Mouse (Mus musculus): ENCODE data around the gene Tor1aip1. TPM values are rescaled to one million over a fixed set of nuclear protein-coding genes. Genes with fewer than 3 reads are reported as not detected.

The Tor1aip1 gene
- total RNA-seq (2018; cell fraction: chromatin; rRNA removed) = 100 to 1,000 TPM; 182 to 728 (median 386) TPM
- total RNA-seq (2018; cell fraction: cytosol; rRNA removed) = 100 to 1,000 TPM; 150 to 301 (median 218) TPM
- total RNA-seq (2018; cell fraction: nucleus; rRNA removed) = 100 to 1,000 TPM; 175 to 525 (median 344) TPM
- 138 to 155 TPM (median 152 TPM) in 3 replicates for polyA plus RNA-seq (2018)

DNA sequence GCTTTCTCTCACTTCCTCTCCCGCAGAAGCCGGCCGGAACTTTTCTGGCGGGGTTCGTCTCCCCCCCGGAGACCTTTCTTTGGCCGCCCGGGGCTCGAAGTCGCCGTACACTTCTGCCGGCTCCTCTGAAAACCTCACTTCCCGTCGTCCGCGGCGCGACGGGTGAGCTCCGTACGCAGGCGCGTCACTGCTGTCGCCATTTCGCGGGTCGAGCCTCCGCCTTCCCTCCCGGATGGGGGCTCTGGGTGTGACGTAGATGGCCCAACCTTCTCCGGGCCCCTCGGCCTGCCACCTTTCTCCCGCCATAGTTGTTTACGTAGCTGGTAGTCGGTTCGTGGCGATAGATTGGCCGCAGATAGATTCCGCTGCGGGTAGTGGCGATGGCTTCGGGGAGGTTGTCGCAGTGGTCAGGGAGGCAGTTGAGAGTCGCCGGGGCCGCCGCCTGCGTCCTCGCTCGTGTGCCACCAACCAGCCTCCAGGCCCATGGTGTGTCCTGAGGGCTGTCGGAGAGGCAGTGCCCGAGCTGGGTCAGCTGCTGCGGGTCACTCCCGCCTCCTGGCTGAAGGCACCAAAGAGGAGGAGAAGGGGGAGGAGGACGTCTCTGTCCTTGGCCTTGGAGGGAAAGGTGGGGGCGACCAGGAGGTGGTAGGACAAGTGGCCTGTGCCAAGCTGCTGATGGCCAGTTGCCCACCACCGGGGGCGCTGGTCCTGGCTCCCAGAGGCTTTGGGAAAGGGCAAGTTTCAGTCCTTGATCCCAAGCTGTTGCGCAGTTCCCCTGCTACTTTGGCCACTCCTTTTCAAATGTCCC lies at the start of gene Tor1aip1:
Gene Tor1aip1, minus strand, starts transcription at position 551 of the 808 bp plus-strand sequence.
- WGBS (ENCODE audit: missing documents) = under 1% methylated on average over 59 of the region's 59 CpGs
- peaks cover 27% of the 10 kb centered on the region for H3K36me3 ChIP-seq (ENCODE audit: inconsistent target)

DNA sequence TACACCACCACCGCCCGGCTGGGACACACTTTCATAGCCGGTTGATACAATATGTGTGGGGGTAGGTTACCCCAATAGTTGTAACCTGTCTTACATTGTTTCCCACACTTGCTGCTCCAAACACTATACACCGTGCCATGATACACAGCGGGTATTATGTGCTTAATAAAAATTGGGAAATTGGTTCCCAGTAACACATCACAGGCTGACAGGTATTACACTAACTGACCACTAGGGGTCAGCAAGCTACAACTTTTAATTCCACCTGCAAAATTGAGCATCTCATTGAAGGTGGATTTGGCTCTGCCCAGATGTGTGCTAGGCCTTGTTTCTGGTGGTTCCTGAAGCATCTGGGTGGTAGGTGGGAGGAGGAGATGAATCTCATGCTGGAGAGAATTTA lies 49.5 kb upstream of the Tor1aip1 start:
- H3K4me3 ChIP-seq (ENCODE audit: inconsistent target) = no peak overlapping the region
- WGBS (ENCODE audit: missing documents) = 59% methylated on average over 5 of the region's 5 CpGs
- no peaks in the 10 kb centered on the region for H3K79me2 ChIP-seq (ENCODE audit: inconsistent target)

More for the DNA sequence above, at the start of gene Tor1aip1:
- Histone ChIP-seq H3K4me3 (ENCODE audit: inconsistent target) (peak within 1 kb of the TSS; percentile 72), H3K27ac (peak within 1 kb of the TSS; percentile 97), H3K79me2 (ENCODE audit: inconsistent target) (peaks cover 76% of the 10 kb centered on the region)

DNA sequence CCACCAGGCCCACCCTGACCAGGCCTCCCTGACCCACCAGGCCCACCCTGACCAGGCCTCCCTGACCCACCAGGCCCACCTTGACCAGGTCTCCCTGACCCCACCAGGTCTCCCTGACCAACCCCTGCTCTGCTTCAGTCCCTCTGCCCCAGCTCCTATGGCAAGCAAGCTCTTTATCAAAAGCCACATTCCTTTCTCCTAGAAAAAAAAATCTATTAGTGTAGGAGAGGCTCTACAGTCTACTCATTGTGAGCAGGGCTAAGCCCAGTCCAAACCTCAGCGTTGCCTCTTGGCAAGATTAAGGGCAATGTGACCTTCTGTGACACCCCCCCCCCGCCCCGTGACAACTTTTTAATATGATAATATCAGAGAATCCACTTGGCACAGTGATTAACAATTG lies 48.3 kb upstream of the Tor1aip1 start:
- Histone ChIP-seq H3K36me3 (ENCODE audit: inconsistent target) (no peaks in the 10 kb centered on the region), H3K79me2 (ENCODE audit: inconsistent target) (no peaks in the 10 kb centered on the region), H3K4me3 (ENCODE audit: inconsistent target) (no peak overlapping the region), H3K27ac (no peak overlapping the region)
- WGBS (ENCODE audit: missing documents) = 100% methylated on average over 1 of the region's 3 CpGs

More for the DNA sequence above, 49.5 kb upstream of the Tor1aip1 start:
- H3K27ac ChIP-seq = no peak overlapping the region
- H3K36me3 ChIP-seq (ENCODE audit: inconsistent target) = no peaks in the 10 kb centered on the region

DNA sequence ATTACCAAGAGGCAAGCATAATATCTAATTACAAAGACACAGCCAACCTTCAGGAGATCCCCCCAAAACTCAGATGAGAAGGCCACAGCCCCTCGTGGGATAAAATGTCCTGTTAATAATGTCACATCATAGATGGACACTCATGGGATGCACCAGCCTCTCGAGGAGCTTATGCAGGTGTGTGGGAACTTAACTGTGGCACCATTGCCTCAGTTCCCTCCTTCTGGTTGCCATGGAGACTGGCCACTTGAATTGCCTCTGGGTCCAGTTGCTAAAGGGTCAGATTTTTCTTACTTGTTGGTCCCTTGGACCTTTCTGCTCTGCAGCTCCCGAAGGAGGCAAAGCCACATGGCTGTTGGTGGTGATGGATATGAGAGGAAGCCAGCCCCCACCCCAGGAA lies 41.4 kb upstream of the Tor1aip1 start:
- Histone ChIP-seq H3K4me3 (ENCODE audit: inconsistent target) (no peak overlapping the region), H3K27ac (no peak overlapping the region), H3K79me2 (ENCODE audit: inconsistent target) (no peaks in the 10 kb centered on the region), H3K36me3 (ENCODE audit: inconsistent target) (no peaks in the 10 kb centered on the region)
- WGBS (ENCODE audit: missing documents) = 61% methylated on average over 3 of the region's 3 CpGs

DNA sequence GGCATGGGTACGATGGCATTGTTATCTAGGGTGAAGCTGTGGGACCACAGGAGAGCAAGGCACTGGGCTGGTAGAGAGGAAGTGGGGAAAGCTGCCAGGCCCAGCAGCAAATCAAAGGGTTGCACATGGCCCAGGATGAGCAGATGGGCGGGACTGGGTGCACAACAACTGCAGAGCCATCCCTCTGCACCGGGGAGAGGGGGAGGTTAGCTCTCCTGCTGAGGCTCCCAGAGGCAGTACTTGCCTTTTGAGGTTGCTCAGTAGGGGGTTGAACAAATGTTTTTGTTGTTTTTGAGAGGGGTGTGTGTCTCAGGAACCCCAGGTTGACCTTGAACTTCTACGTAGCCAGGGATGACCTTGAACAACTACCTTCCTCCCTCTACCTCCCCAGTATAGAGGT lies 40.2 kb upstream of the Tor1aip1 start:
- Histone ChIP-seq H3K4me3 (ENCODE audit: inconsistent target) (no peak overlapping the region), H3K36me3 (ENCODE audit: inconsistent target) (no peaks in the 10 kb centered on the region), H3K79me2 (ENCODE audit: inconsistent target) (no peaks in the 10 kb centered on the region), H3K27ac (no peak overlapping the region)
- 38% methylated on average over 4 of the region's 4 CpGs for WGBS (ENCODE audit: missing documents)

DNA sequence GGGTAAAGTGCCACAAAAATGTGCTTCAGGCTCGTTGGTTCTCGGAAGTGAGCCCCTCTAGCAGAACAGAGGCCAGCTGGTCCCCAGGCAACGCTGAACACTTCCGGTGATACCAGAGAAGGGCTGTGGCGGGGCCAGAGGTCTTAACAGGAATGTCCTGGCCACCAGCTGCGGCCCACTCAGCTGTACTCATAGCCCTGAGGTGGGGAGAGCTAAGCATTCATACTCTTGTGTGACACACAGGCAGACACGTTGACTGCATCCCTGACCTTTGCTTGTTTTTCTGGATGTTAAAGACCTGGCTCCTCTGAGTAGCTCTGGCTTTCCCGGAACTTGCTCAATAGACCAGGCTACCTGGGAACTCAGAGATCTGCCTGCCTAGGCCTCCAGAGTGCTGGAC lies 38.3 kb upstream of the Tor1aip1 start:
- 79% methylated on average over 8 of the region's 8 CpGs for WGBS (ENCODE audit: missing documents)
- Histone ChIP-seq H3K27ac (no peak overlapping the region), H3K79me2 (ENCODE audit: inconsistent target) (no peaks in the 10 kb centered on the region), H3K36me3 (ENCODE audit: inconsistent target) (no peaks in the 10 kb centered on the region), H3K4me3 (ENCODE audit: inconsistent target) (no peak overlapping the region)

DNA sequence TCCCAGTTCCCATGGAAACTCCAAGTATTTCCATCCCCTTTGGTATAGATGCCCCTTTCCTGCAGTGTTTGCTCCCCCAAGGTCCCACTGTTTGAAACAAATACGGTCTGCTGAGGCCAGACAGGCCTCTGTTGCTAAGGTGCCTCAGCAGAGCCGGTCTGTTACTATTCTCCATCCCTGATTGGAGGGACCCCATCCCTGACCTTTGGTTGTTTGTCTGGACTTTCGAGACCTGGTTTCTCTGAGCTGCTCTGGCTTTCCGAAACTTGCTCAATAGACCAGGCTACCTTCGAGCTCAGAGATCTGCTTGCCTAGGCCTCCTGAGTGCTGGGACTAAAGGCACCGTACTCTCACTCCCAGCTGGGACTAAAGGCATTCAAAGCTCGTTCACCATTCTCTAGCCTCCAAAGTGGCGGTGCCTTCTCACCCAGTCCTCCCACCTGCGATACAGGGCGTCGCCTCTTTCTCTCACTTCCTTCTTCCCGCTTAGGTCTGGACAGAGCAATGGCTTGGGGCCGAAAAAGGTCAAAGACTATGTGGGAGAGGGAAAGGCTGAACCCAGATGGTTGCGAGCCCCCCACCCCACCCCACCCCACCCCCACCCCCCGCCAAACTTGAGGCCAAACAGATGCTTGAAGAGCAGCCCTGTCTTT lies 37.0 kb upstream of the Tor1aip1 start:
- Histone ChIP-seq H3K36me3 (ENCODE audit: inconsistent target) (no peaks in the 10 kb centered on the region; the same call in 1 of the 2 replicates), H3K79me2 (ENCODE audit: inconsistent target) (no peaks in the 10 kb centered on the region), H3K27ac (no peak overlapping the region), H3K4me3 (ENCODE audit: inconsistent target) (no peak overlapping the region)
- 86% methylated on average over 9 of the region's 15 CpGs for WGBS (ENCODE audit: missing documents)

DNA sequence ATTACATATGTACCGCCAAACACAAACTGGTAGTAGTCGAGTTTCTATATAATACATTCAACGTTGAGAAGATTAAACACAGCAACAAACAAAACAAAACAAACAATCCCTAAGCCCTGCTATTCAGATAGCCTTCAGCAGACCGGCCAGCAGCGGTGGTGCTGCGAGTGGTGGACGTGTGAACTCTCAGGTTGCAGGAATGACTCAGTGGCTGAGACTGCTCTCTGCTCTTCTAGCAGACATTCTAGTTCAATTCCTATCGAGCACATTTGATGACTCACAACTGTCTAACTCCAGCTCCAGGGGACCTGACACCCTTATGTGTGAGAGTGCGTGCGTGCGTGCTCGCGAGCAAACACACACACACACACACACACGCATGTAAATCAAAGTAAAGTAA lies 33.8 kb upstream of the Tor1aip1 start:
- Histone ChIP-seq H3K79me2 (ENCODE audit: inconsistent target) (no peaks in the 10 kb centered on the region), H3K4me3 (ENCODE audit: inconsistent target) (no peak overlapping the region), H3K36me3 (ENCODE audit: inconsistent target) (peaks cover 10% of the 10 kb centered on the region; the same call in 1 of the 2 replicates), H3K27ac (no peak overlapping the region)
- WGBS (ENCODE audit: missing documents) = 84% methylated on average over 13 of the region's 14 CpGs

DNA sequence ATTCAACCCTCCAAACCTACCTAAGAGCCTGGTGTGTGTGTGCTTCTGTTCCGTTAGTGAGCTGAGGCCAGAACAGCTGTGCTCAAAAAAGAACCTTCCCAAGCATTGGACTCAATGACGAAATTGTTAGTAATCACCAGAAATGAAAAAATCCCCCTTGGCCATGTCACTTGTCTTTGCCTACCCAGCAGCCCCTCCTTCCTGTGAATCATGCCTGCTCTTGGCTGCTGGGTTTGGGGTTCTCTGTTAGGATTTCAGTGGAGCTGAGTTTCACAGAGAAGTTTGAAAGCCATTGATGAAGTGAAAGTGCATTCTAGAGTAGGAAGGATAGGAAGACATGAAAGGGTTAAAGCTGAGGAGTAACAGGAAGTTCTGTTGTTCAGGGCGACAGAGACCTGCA lies 29.9 kb upstream of the Tor1aip1 start:
- Histone ChIP-seq H3K79me2 (ENCODE audit: inconsistent target) (peaks cover 10% of the 10 kb centered on the region; the same call in 1 of the 2 replicates), H3K27ac (peak overlapping the region; percentile 28; the same call in 1 of the 2 replicates), H3K4me3 (ENCODE audit: inconsistent target) (no peak overlapping the region), H3K36me3 (ENCODE audit: inconsistent target) (peaks cover 48% of the 10 kb centered on the region)
- 24% methylated on average over 3 of the region's 3 CpGs for WGBS (ENCODE audit: missing documents)

DNA sequence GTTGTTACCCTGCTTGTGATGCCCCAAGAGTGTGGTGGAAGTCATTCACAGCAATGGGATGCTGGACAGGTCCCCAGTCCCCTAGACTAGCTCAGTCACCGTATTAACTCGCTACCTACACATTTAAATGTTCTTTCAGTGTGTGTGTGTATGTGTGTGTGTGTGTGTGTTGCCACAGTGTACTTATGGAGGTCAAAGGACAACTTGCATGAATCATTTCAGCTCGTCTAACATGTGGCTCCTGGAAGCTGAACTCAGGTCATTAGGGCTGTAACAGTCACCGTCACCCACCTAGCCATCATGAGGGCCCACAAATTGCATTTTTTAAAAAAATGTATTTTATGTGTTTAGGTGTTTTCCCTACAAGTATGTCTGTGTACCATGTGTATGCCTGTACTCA lies 25.9 kb upstream of the Tor1aip1 start:
- 89% methylated on average over 4 of the region's 4 CpGs for WGBS (ENCODE audit: missing documents)
- peaks cover 24% of the 10 kb centered on the region; the same call in 1 of the 2 replicates for H3K79me2 ChIP-seq (ENCODE audit: inconsistent target)
- peaks cover 83% of the 10 kb centered on the region for H3K36me3 ChIP-seq (ENCODE audit: inconsistent target)
- H3K4me3 ChIP-seq (ENCODE audit: inconsistent target) = no peak overlapping the region
- no peak overlapping the region for H3K27ac ChIP-seq

DNA sequence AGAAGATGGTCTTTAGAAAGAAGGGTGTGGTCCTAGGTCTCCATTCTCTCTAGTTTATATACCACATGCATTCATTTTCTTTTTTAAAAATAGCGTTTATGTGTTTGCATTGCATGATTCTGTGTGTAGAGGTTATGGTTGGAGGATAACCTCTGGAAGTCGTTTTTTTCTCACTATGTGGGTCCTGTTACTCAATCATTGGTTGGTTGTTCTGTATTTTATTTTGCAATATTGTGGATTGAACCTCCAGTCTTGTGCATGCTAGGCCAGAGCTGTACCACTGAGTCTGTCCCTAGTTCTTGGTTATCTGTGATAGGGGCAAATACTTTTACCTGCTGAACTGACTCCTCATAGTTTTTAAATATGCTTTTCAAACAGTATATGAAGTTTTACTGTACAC lies 21.9 kb upstream of the Tor1aip1 start:
- H3K27ac ChIP-seq = no peak overlapping the region
- H3K79me2 ChIP-seq (ENCODE audit: inconsistent target) = peaks cover 64% of the 10 kb centered on the region
- H3K36me3 ChIP-seq (ENCODE audit: inconsistent target) = peaks cover 86% of the 10 kb centered on the region
- no peak overlapping the region for H3K4me3 ChIP-seq (ENCODE audit: inconsistent target)
- 14% methylated on average over 2 of the region's 2 CpGs for WGBS (ENCODE audit: missing documents)

DNA sequence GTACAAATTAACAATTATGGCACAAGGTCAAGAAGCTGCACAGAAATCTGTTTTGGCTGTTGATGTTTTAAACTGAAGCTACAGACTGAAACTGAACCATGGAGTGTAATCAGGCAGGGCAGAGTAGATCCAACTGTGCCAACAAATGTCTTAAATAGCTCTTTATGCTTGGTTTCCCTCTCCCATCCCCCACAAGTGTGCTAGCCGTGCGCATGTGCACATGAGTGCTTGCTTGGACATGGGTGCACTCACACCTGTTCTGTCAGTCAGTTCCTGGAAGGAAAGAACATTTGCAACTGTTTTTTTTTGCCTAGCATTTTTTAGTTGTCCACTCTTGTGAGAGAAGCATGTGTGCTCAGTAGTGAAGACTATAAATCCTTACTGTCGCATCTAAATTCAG lies 10.4 kb upstream of the Tor1aip1 start:
- no peak overlapping the region for H3K4me3 ChIP-seq (ENCODE audit: inconsistent target)
- WGBS (ENCODE audit: missing documents) = 97% methylated on average over 3 of the region's 3 CpGs
- H3K27ac ChIP-seq = no peak overlapping the region
- H3K79me2 ChIP-seq (ENCODE audit: inconsistent target) = peaks cover 100% of the 10 kb centered on the region
- H3K36me3 ChIP-seq (ENCODE audit: inconsistent target) = peaks cover 74% of the 10 kb centered on the region

DNA sequence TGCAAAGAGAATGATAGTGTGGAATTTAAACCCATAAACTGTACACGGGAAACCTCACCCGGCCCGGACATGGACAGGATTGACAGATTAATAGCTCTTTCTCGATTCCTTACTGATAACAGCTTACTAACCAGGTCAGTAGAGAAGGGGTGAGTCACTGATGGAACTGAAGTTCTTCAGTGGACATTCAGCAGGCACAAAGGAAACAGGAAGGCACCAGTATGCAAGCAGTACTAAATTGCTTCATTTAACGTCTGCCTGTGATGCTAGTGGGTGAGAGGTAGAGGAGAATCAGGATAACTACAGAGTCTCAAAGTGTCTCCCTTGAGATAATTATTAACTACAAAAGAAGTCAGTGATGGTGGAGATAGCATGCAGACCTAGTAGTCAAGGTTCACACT lies 7.9 kb upstream of the Tor1aip1 start:
- H3K27ac ChIP-seq = no peak overlapping the region
- 63% methylated on average over 5 of the region's 5 CpGs for WGBS (ENCODE audit: missing documents)
- peaks cover 51% of the 10 kb centered on the region; the same call in 1 of the 2 replicates for H3K36me3 ChIP-seq (ENCODE audit: inconsistent target)
- H3K4me3 ChIP-seq (ENCODE audit: inconsistent target) = no peak overlapping the region
- H3K79me2 ChIP-seq (ENCODE audit: inconsistent target) = peaks cover 99% of the 10 kb centered on the region

DNA sequence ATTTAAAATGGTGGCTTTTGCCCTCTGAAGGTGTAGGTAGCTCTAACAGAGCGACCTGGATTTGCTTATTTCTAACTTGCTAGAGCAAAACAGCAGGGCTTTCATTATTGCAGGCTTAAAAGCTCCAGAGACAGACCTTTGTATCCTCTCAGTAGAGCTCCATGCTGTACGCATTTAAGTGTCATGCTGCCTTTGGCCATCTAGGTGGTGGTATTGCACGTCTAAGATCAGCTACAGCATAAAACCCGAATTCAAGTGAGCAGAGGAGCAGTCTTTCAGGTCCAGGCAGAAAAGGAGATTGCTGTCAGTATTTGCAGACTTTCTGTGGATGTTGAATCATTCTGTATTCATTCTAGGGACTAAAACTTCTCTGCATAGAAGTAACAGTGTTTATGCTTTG lies 6.7 kb upstream of the Tor1aip1 start:
- Histone ChIP-seq H3K4me3 (ENCODE audit: inconsistent target) (no peak overlapping the region), H3K79me2 (ENCODE audit: inconsistent target) (peaks cover 99% of the 10 kb centered on the region), H3K36me3 (ENCODE audit: inconsistent target) (peaks cover 39% of the 10 kb centered on the region; the same call in 1 of the 2 replicates), H3K27ac (no peak overlapping the region)
- WGBS (ENCODE audit: missing documents) = 17% methylated on average over 4 of the region's 4 CpGs

DNA sequence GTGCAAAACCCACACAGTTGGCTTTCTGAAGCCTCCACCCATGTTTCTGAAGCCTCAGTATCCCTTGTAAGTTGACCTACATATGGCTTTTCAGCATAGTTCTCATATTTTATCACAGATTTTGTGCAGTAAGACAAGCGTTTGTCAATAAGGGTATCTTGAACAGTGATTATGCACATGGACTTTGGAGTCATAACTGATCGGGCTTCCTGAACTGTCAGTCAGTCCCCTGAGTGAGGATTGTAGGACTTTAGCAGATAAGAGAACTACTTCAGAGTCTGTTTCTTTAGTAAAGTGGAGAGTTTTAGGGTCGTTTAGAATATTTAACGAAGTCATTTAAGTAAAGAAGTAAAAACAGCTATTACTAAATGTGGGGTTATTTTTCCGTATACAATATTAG lies 6.2 kb upstream of the Tor1aip1 start:
- H3K36me3 ChIP-seq (ENCODE audit: inconsistent target) = peaks cover 35% of the 10 kb centered on the region; the same call in 1 of the 2 replicates
- peaks cover 99% of the 10 kb centered on the region for H3K79me2 ChIP-seq (ENCODE audit: inconsistent target)
- H3K27ac ChIP-seq = peak overlapping the region; percentile 68; the same call in 1 of the 2 replicates
- WGBS (ENCODE audit: missing documents) = 86% methylated on average over 5 of the region's 5 CpGs
- peak overlapping the region; percentile 85 for H3K4me3 ChIP-seq (ENCODE audit: inconsistent target)
